Mouse (Mus musculus) midbrain, postnatal 0 days (tissue): ENCODE measurements around the gene Dnajc27. TPM values are rescaled to one million over a fixed set of nuclear protein-coding genes. Genes with fewer than 3 reads are reported as not detected.

Experiments
- ATAC-seq: fragments of 200-750 bp; cut with Nextera tagmentation; 2 replicates; pipeline ENCODE4 v1.8.0; 2017; ENCODE audit warnings: moderate number of reproducible peaks, mild to moderate bottlenecking, moderate TSS enrichment, moderate library complexity; ENCODE audit not compliant: low FRiP score
- DNase-seq: peaks from one replicate; pipeline ENCODE4 v3.0.0-alpha.2; 2015; ENCODE audit warnings: low spot score
- H3K27ac ChIP-seq: fragments of 300-500 bp; sonication (generic); 2 replicates; pipeline ENCODE4 v1.5.1; 2014; ENCODE audit warnings: low read depth, mild to moderate bottlenecking, low read length, mixed read lengths
- H3K27me3 ChIP-seq: fragments of 300-500 bp; sonication (generic); 2 replicates; pipeline ENCODE4 v1.6.1; 2014; ENCODE audit warnings: low read length, control low read depth, mixed read lengths; ENCODE audit not compliant: insufficient read depth
- H3K36me3 ChIP-seq: fragments of 300-500 bp; sonication (generic); 2 replicates; pipeline ENCODE4 v1.6.1; 2014; ENCODE audit warnings: low read length, control low read depth, mixed read lengths; ENCODE audit not compliant: insufficient read depth
- H3K4me1 ChIP-seq: fragments of 300-500 bp; sonication (generic); 2 replicates; pipeline ENCODE4 v1.6.1; 2014; ENCODE audit warnings: mild to moderate bottlenecking, control low read depth, antibody characterized with exemption, low read length, mixed read lengths; ENCODE audit not compliant: insufficient read depth
- H3K4me2 ChIP-seq: fragments of 300-500 bp; sonication (generic); 2 replicates; pipeline ENCODE4 v1.6.1; 2014; ENCODE audit warnings: low read depth, mild to moderate bottlenecking, low read length, mixed read lengths; ENCODE audit not compliant: poor library complexity, severe bottlenecking
- H3K4me3 ChIP-seq: fragments of 300-500 bp; sonication (generic); 2 replicates; pipeline ENCODE4 v1.5.1; 2014; ENCODE audit warnings: low read depth, mild to moderate bottlenecking, low read length, moderate library complexity
- H3K9ac ChIP-seq: fragments of 300-500 bp; sonication (generic); replicated peaks from 2 replicates; pipeline ENCODE4 v1.6.1; 2014; ENCODE audit warnings: mild to moderate bottlenecking, low read length, moderate library complexity, mixed read lengths; ENCODE audit not compliant: poor library complexity, severe bottlenecking
- H3K9me3 ChIP-seq: fragments of 300-500 bp; sonication (generic); 2 replicates; pipeline ENCODE4 v1.6.1; 2016; ENCODE audit warnings: low read length, control low read depth
- CTCF ChIP-seq: IDR thresholded peaks from 2 replicates; pipeline ENCODE4 v1.5.1; 2016; ENCODE audit warnings: antibody characterized with exemption, mild to moderate bottlenecking
- WGBS: fragments of 180-500 bp; shearing (Covaris S2); extraction: QIAGEN DNeasy Blood & Tissue Kit; methylation state at CpG from one replicate; pipeline ENCODE4 v1.1.7; 2014; 5-methylcytosine and 5-hydroxymethylcytosine counted together
- polyA plus RNA-seq: library from polyadenylated mRNA; unstranded; fragments of >200 nt; fragmentation: Nextera tagmentation; extraction: Ambion mirVana; gene quantifications from 2 replicates; pipeline ENCODE4 v1.2.1, GENCODE M21; 2015
- total RNA-seq: library from RNA; depleted of rRNA; stranded (reverse); fragments of >200 nt; gene quantifications from 2 replicates; pipeline ENCODE4 v1.2.3, GENCODE M21; 2014

The Dnajc27 gene
- total and polyA plus RNA-seq, 2 experiments from 2014 or later, result 26.1 to 51.9 TPM

GRCm38 (mm10) chr12:4042411-4042810, 40.0 kb upstream of the Dnajc27 start:
- Histone ChIP-seq H3K27ac (no peak overlapping the region), H3K9ac (no peak overlapping the region), H3K9me3 (no peaks in the 10 kb centered on the region), H3K36me3 (no peaks in the 10 kb centered on the region), H3K27me3 (no peaks in the 10 kb centered on the region), H3K4me3 (no peak overlapping the region), H3K4me1 (0 out of 2 replicates have a peak, but pooled peaks cover 3% of the 10 kb centered on the region), H3K4me2 (no peak overlapping the region)
- ATAC-seq, result no peak
- TF ChIP-seq CTCF, result no peak
- DNase-seq, result no peak
- 70% methylated on average over 5 of the region's 5 CpGs for WGBS

GRCm38 (mm10) chr12:4045992-4046391, 36.4 kb upstream of the Dnajc27 start:
- ATAC-seq, result no peak
- H3K36me3 ChIP-seq, result no peaks in the 10 kb centered on the region
- H3K9ac ChIP-seq, result no peak overlapping the region
- no peaks in the 10 kb centered on the region for H3K9me3 ChIP-seq
- no peak overlapping the region for H3K27ac ChIP-seq
- no peak overlapping the region for H3K4me2 ChIP-seq
- H3K4me3 ChIP-seq, result no peak overlapping the region
- H3K27me3 ChIP-seq, result no peaks in the 10 kb centered on the region
- TF ChIP-seq CTCF, result no peak
- WGBS, result 84% methylated on average over 1 of the region's 1 CpGs
- DNase-seq, result no peak
- H3K4me1 ChIP-seq, result no peaks in the 10 kb centered on the region

DNA sequence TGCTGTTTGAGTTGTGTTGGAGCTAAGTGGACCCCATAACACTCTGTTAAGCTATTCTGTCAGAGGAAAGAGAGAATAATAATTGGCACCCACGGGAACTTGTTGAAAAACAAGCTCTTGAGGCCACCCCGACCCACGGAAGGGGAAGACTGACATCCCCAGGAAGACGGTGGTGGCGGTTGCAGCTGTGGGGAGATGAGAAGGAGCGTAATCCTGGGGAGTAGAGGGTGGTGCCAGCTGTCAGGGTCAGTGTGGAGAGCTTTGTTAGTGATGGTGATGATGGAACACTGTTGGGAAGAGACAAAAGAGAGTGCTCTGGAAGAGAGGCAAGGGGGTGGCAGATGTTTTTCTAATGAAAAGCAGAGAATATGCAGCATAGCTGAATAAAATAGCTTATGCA, 34.4 kb upstream of the Dnajc27 start:
- no peaks in the 10 kb centered on the region for H3K4me1 ChIP-seq
- no peak overlapping the region for H3K27ac ChIP-seq
- no peak overlapping the region for H3K4me2 ChIP-seq
- no peaks in the 10 kb centered on the region for H3K36me3 ChIP-seq
- H3K4me3 ChIP-seq, result no peak overlapping the region
- TF ChIP-seq CTCF, result no peak
- no peak overlapping the region for H3K9ac ChIP-seq
- ATAC-seq, result no peak
- H3K9me3 ChIP-seq, result no peaks in the 10 kb centered on the region
- H3K27me3 ChIP-seq, result no peaks in the 10 kb centered on the region
- no peak for DNase-seq
- 47% methylated on average over 6 of the region's 6 CpGs for WGBS

DNA sequence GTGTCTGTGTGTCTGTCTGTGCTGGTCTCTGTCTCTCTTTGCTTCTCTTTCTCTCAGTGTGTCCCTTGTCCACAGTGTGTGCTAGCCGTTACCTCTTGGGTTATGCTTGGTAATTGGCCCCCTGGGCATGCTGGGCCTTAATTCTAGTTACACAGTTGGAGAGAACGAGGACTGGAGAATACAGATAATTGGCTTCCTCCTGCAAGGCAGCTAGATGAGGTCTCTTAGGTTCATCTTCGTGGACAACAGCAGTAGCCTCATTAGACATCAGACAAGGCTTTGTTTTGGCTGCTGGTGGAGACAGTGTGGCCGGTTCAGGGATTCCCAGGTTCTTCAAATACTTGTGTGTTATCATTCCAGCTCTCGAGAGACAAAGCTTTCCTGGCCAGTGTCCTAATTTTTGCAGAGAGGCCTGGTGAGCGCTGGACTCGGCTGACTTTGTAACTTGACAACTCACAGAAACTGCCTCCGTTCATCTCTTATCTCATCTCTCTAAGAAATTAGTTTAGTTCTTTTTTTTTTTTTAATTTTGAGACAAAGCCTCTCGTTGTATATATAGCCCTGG, 31.4 kb upstream of the Dnajc27 start:
- Histone ChIP-seq H3K4me2 (no peak overlapping the region), H3K9me3 (no peaks in the 10 kb centered on the region), H3K4me1 (no peaks in the 10 kb centered on the region), H3K9ac (no peak overlapping the region), H3K27me3 (no peaks in the 10 kb centered on the region), H3K4me3 (no peak overlapping the region), H3K27ac (no peak overlapping the region), H3K36me3 (no peaks in the 10 kb centered on the region)
- 49% methylated on average over 9 of the region's 9 CpGs for WGBS
- ATAC-seq (no peak), DNase-seq (no peak)
- TF ChIP-seq CTCF, result no peak

- no peak for TF ChIP-seq CTCF
- WGBS, result 91% methylated on average over 3 of the region's 3 CpGs
- DNase-seq (no peak), ATAC-seq (no peak)
- Histone ChIP-seq H3K27me3 (no peaks in the 10 kb centered on the region), H3K4me1 (no peaks in the 10 kb centered on the region), H3K4me3 (no peak overlapping the region), H3K27ac (no peak overlapping the region), H3K36me3 (no peaks in the 10 kb centered on the region), H3K4me2 (no peak overlapping the region), H3K9me3 (no peaks in the 10 kb centered on the region), H3K9ac (no peak overlapping the region)
Measured at GRCm38 (mm10) chr12:4053643-4054042, 28.7 kb upstream of the Dnajc27 start.

- TF ChIP-seq CTCF, result no peak
- Histone ChIP-seq H3K9ac (no peak overlapping the region), H3K4me2 (no peak overlapping the region), H3K27me3 (no peaks in the 10 kb centered on the region), H3K27ac (no peak overlapping the region), H3K36me3 (no peaks in the 10 kb centered on the region), H3K4me1 (no peaks in the 10 kb centered on the region), H3K4me3 (no peak overlapping the region), H3K9me3 (no peaks in the 10 kb centered on the region)
- DNase-seq (no peak), ATAC-seq (no peak)
- WGBS, result 31% methylated on average over 4 of the region's 4 CpGs
Measured at GRCm38 (mm10) chr12:4054845-4055244, 27.5 kb upstream of the Dnajc27 start.
